Mouse (Mus musculus): ENCODE data around the gene Nudcd2.
A peak's percentile ranks its signal among the peaks of the same experiment; 100 is the strongest.

Gene Nudcd2

GRCm38 (mm10) chr11:40755968-40756367 lies 22.5 kb downstream of the Nudcd2 start:
- DNase-seq: no peak

- peak; percentile 27 for DNase-seq
These were observed 26.4 kb downstream of the Nudcd2 start for GRCm38 (mm10) chr11:40759896-40760295.

GRCm38 (mm10) chr11:40763395-40763794 lies 29.9 kb downstream of the Nudcd2 start:
- no peak for DNase-seq

GRCm38 (mm10) chr11:40764690-40765089 lies 31.2 kb downstream of the Nudcd2 start:
- no peak for DNase-seq

GRCm38 (mm10) chr11:40775315-40776269 lies 42.1 kb downstream of the Nudcd2 start:
- DNase-seq: no peak

GRCm38 (mm10) chr11:40781857-40782256 lies 48.4 kb downstream of the Nudcd2 start:
- DNase-seq: no peak

GRCm38 (mm10) chr11:40783346-40783745 lies 49.9 kb downstream of the Nudcd2 start:
- DNase-seq: no peak

- no peak for DNase-seq
These were observed 50.9 kb downstream of the Nudcd2 start for GRCm38 (mm10) chr11:40784326-40784725.

GRCm38 (mm10) chr11:40786900-40787299 lies 53.4 kb downstream of the Nudcd2 start:
- DNase-seq: no peak

Measured in cerebellum, adult 11 months (tissue).